Mouse (Mus musculus) CH12.LX (cell line): ENCODE measurements around the gene Ap5b1.

Source experiments
- CHD1 ChIP-seq: IDR thresholded peaks from 2 replicates; pipeline ENCODE4 v1.6.1; 2012; ENCODE audit warnings: low read depth, low read length, improper control_type of control experiment, inconsistent platforms
- CTCF ChIP-seq, 2 experiments: IDR thresholded peaks in 1 of 2; conservative IDR thresholded peaks in 1 of 2; 2 replicates each; pipeline ENCODE4 v1.5.1; 2011 to 2012; ENCODE audit warnings: low read depth in 2 of 2, low read length in 2 of 2, improper control_type of control experiment in 1 of 2, inconsistent platforms in 1 of 2, mild to moderate bottlenecking in 1 of 2, moderate library complexity in 1 of 2
- E2F4 ChIP-seq: IDR thresholded peaks from 2 replicates; pipeline ENCODE4 v1.6.1; 2011; ENCODE audit warnings: low read depth, low read length, improper control_type of control experiment; ENCODE audit not compliant: insufficient replicate concordance
- EP300 ChIP-seq: IDR thresholded peaks from 2 replicates; pipeline ENCODE4 v1.6.1; 2011; ENCODE audit warnings: low read length, improper control_type of control experiment
- TCF12 ChIP-seq: IDR thresholded peaks from 2 replicates; pipeline ENCODE4 v1.6.1; 2014; ENCODE audit warnings: low read depth, mild to moderate bottlenecking, inconsistent platforms, low read length, improper control_type of control experiment

DNA sequence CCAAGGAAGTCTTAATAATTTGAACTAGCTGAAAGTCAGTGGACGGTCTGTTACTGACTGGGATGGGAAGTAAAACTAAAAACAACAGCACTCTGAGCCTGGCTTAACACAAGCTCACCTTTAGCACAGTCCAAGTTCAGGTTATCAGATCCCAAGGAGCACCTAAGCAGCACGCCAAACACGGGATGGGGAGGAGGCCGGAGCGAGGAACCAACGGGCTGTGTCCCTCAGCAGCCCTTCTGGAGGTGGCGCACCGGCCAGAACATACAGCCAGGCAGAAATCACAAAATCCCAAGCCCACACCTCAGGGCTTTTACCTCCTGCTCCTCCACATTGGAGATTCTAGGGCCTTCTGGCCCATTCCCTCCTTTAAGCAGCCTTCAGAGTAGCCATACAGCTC is 9.1 kb upstream of the Ap5b1 start:
- TF ChIP-seq EP300 (no peak), CTCF (conservative IDR thresholded peaks at IDR 0.05 in 1 of 2, IDR thresholded peaks at IDR 0.05 in 1 of 2; ENCODE audit: low read depth in 2 of 2, low read length in 2 of 2) (no peak), CHD1 (no peak), E2F4 (no peak), TCF12 (no peak)
